Mouse (Mus musculus) embryonic facial prominence, embryonic 14.5 days (tissue): ENCODE measurements around the gene Slc22a6. TPM values are rescaled to one million over a fixed set of nuclear protein-coding genes. Genes with fewer than 3 reads are reported as not detected.
A peak's percentile ranks its signal among the peaks of the same experiment; 100 is the strongest.

Source experiments
- ATAC-seq: fragments of 200-750 bp; cut with Nextera tagmentation; 2 replicates; pipeline ENCODE4 v1.8.0; 2017; ENCODE audit warnings: low read depth, moderate number of reproducible peaks, moderate TSS enrichment
- DNase-seq: peaks from one replicate; pipeline ENCODE4 v3.0.0-alpha.2; 2015; ENCODE audit warnings: low spot score
- H3K27ac ChIP-seq: fragments of 300-500 bp; sonication (generic); replicated peaks from 2 replicates; pipeline ENCODE4 v1.5.1; 2014; ENCODE audit warnings: low read depth, mild to moderate bottlenecking, low read length, moderate library complexity
- H3K27me3 ChIP-seq: fragments of 300-500 bp; sonication (generic); replicated peaks from 2 replicates; pipeline ENCODE4 v1.6.1; 2014; ENCODE audit warnings: low read length; ENCODE audit not compliant: control insufficient read depth, insufficient read depth
- H3K36me3 ChIP-seq: fragments of 300-500 bp; sonication (generic); 2 replicates; pipeline ENCODE4 v1.6.1; 2014; ENCODE audit warnings: low read length, mixed read lengths; ENCODE audit not compliant: control insufficient read depth, insufficient read depth
- H3K4me1 ChIP-seq: fragments of 300-500 bp; sonication (generic); 2 replicates; pipeline ENCODE4 v1.6.1; 2014; ENCODE audit warnings: antibody characterized with exemption, low read length; ENCODE audit not compliant: control insufficient read depth, insufficient read depth
- H3K4me2 ChIP-seq: fragments of 300-500 bp; sonication (generic); 2 replicates; pipeline ENCODE4 v1.6.1; 2014; ENCODE audit warnings: low read depth, mild to moderate bottlenecking, low read length, moderate library complexity, mixed read lengths
- H3K4me3 ChIP-seq: fragments of 300-500 bp; sonication (generic); 2 replicates; pipeline ENCODE4 v1.5.1; 2014; ENCODE audit warnings: low read depth, mild to moderate bottlenecking, low read length
- H3K9ac ChIP-seq: fragments of 300-500 bp; sonication (generic); 2 replicates; pipeline ENCODE4 v1.6.1; 2014; ENCODE audit warnings: low read depth, mild to moderate bottlenecking, low read length, moderate library complexity, mixed read lengths
- H3K9me3 ChIP-seq: fragments of 300-500 bp; sonication (generic); 2 replicates; pipeline ENCODE4 v1.6.1; 2016; ENCODE audit warnings: low read length; ENCODE audit not compliant: control insufficient read depth
- WGBS: fragments of 180-500 bp; shearing (Covaris S2); extraction: QIAGEN DNeasy Blood & Tissue Kit; methylation state at CpG from one replicate; pipeline ENCODE4 v1.1.7; 2014; 5-methylcytosine and 5-hydroxymethylcytosine counted together
- polyA plus RNA-seq: library from polyadenylated mRNA; unstranded; fragments of >200 nt; fragmentation: Nextera tagmentation; extraction: Ambion mirVana; gene quantifications from 2 replicates; pipeline ENCODE4 v1.2.1, GENCODE M21; 2014

Slc22a6 gene
- polyA plus RNA-seq, result 0.67 and 1.1 TPM in 2 replicates

DNA sequence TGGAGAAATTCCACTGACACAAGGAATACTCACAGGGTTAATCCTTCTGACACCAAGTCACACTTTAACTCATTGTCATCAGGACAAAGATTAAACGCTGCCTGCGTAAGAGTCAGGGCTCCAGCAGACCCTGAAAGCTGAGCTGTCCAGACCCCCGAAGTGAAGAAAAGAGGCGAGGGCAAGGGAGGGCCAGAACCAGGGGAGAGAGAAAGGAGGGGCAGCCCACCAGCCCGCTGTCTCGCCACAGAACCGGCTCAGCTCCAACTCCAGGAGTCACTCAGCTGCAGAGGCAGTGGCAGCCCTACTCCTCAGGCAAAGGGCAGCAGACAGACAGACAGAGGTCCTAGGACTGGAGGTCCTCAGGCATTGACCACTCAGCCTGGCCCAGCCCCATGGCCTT, at the start of gene Slc22a6:
Gene Slc22a6 (plus strand): TSS at position 136 of the 400 bp plus-strand sequence.
- H3K27me3 ChIP-seq, result no peaks in the 10 kb centered on the region
- no peak within 1 kb of the TSS for H3K4me3 ChIP-seq
- no peak for ATAC-seq
- no peak within 1 kb of the TSS for H3K4me2 ChIP-seq
- H3K4me1 ChIP-seq, result no peaks in the 10 kb centered on the region
- no peak within 1 kb of the TSS for H3K27ac ChIP-seq
- WGBS, result 30% methylated on average over 7 of the region's 7 CpGs
- no peak for DNase-seq
- H3K9me3 ChIP-seq, result no peaks in the 10 kb centered on the region
- no peak within 1 kb of the TSS for H3K9ac ChIP-seq
- no peaks in the 10 kb centered on the region for H3K36me3 ChIP-seq

DNA sequence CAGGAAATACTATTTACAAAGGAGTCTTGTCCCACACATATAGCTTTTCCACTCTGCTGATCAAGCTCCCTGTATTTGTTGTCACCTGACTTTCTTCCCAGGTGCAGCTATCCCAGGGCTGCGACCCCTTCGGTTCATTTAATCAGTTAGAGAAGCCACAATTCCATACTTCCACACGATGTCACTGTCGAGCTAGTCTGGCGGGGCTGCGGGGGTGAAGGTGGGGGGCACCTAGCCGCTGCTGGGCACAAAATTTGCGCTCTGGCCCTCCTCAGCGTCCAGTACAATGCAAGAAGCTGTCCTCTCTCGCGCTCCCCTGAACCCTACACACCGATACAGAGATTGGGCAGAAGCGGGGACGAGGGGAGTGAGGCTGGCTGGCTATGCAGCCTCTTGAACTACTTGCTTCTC, 48.4 kb upstream of the Slc22a6 start:
- H3K27me3 ChIP-seq, result no peaks in the 10 kb centered on the region
- ATAC-seq, result peak; percentile 38; the same call in 1 of the 2 replicates
- H3K4me1 ChIP-seq, result no peaks in the 10 kb centered on the region
- H3K27ac ChIP-seq, result no peak overlapping the region
- H3K9ac ChIP-seq, result peak overlapping the region; percentile 55
- H3K36me3 ChIP-seq, result no peaks in the 10 kb centered on the region
- DNase-seq, result peak; percentile 34
- 2% methylated on average over 14 of the region's 14 CpGs for WGBS
- H3K9me3 ChIP-seq, result no peaks in the 10 kb centered on the region
- H3K4me2 ChIP-seq, result peak overlapping the region; percentile 61
- H3K4me3 ChIP-seq, result peak overlapping the region; percentile 28

DNA sequence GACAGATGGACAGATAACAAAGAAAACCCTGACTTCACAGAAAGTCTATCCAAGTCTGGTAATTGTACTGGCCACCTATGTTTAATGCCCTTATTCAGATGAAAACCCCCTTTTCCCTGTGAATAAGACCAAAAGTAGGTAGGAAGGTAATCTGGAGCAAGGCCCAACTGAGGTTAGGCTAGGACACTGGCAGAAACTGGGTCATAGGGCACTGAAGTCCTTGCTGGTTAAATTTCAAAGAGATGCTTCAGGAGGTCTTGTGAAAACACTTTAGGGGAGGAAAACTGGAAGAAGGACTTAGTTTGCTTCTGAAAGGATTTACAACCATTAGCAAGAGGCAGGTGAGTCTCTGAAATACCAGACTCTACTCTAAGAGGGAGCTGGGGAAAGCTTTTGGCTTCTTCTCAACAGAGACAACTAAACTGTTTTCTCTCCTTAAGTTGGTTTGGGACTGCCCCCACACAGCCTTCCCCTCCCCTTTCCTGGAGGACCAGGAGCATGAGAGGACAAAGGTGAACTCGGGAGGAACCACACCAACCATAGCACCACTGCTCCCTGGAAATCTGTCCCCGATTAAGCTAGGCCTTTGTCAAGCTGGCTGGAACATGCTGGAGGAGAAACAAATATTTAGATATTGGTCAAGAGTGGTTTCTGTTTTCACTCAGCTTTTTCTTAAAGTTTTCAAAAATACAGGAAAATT, 47.3 kb upstream of the Slc22a6 start:
- 48% methylated on average over 2 of the region's 2 CpGs for WGBS
- DNase-seq (no peak), ATAC-seq (no peak)
- Histone ChIP-seq H3K4me1 (no peaks in the 10 kb centered on the region), H3K27me3 (no peaks in the 10 kb centered on the region), H3K4me2 (no peak overlapping the region), H3K36me3 (no peaks in the 10 kb centered on the region), H3K9me3 (no peaks in the 10 kb centered on the region), H3K9ac (peak overlapping the region; percentile 55; the same call in 1 of the 2 replicates), H3K4me3 (no peak overlapping the region), H3K27ac (no peak overlapping the region)

DNA sequence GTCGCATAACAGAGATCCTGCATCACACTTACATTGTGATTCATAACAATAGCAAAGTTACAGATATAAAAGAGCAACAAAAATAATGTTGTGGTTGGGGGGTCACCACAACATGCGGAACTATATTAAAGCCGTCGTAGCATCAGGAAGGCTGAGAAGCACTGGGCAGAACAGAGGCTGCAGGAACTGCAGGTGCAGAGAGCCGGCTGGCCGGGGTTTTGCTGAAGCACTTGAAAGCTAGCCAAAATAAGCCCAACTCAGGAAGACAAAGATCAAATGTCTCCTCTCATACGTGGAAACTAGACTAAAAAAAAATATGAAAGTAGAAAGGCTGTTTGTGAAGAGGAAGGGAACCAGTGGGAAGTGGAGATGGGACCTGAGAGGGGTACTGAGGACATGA, 46.1 kb upstream of the Slc22a6 start:
- ATAC-seq (no peak), DNase-seq (peak; percentile 62)
- Histone ChIP-seq H3K36me3 (no peaks in the 10 kb centered on the region), H3K9ac (no peak overlapping the region), H3K9me3 (no peaks in the 10 kb centered on the region), H3K27ac (no peak overlapping the region), H3K4me1 (no peaks in the 10 kb centered on the region), H3K27me3 (no peaks in the 10 kb centered on the region), H3K4me2 (no peak overlapping the region), H3K4me3 (no peak overlapping the region)
- WGBS, result 46% methylated on average over 7 of the region's 7 CpGs

DNA sequence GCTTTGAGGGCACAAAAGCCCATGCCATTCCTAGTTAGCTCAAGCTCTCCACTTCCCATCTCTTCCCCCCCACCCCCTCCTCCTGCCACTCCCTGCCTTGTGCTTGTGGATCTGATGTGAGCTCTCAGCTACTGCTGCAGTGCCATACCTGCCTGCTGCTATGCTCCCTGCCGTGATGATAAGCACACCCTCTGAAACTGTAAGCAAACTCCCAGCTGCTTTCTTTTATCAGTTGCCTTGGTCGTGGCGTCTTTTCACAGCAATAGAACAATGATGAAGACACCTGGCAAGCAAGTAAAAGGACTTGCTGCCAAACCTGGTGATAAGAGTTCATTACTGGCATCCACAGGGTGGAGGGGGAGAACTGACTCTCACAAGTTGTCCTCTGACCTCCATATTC, 45.4 kb upstream of the Slc22a6 start:
- Histone ChIP-seq H3K27ac (no peak overlapping the region), H3K4me2 (no peak overlapping the region), H3K4me3 (no peak overlapping the region), H3K27me3 (no peaks in the 10 kb centered on the region), H3K9ac (no peak overlapping the region), H3K36me3 (no peaks in the 10 kb centered on the region), H3K9me3 (no peaks in the 10 kb centered on the region), H3K4me1 (no peaks in the 10 kb centered on the region)
- DNase-seq, result no peak
- 39% methylated on average over 3 of the region's 3 CpGs for whole genome bisulfite sequencing
- ATAC-seq, result no peak

DNA sequence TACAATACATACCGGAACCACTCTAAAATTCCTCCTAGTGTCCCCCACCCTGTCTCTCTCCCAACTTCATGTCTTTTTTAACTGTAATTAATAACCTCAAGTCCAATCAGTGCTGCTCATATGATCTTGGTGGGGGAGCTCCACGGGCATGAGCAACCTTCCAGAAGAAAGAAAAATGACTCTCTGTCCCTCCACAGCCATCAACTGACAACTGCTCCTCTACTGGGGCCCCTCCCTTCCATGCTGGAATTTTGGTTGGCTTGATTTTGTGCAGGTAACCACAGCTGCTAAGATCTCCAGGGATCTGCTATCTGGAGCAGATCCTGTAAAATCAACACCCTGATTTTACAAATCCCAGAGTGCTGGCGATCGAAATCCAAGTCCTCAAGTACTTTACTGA, 40.4 kb upstream of the Slc22a6 start:
- no peaks in the 10 kb centered on the region for H3K36me3 ChIP-seq
- H3K4me2 ChIP-seq, result no peak overlapping the region
- H3K27ac ChIP-seq, result no peak overlapping the region
- no peaks in the 10 kb centered on the region for H3K27me3 ChIP-seq
- H3K9me3 ChIP-seq, result no peaks in the 10 kb centered on the region
- H3K9ac ChIP-seq, result 0 out of 2 replicates have a peak overlapping the region, but pooled peaks have one; percentile 25
- no peaks in the 10 kb centered on the region for H3K4me1 ChIP-seq
- 68% methylated on average over 4 of the region's 4 CpGs for WGBS
- DNase-seq (no peak), ATAC-seq (no peak)
- H3K4me3 ChIP-seq, result no peak overlapping the region

DNA sequence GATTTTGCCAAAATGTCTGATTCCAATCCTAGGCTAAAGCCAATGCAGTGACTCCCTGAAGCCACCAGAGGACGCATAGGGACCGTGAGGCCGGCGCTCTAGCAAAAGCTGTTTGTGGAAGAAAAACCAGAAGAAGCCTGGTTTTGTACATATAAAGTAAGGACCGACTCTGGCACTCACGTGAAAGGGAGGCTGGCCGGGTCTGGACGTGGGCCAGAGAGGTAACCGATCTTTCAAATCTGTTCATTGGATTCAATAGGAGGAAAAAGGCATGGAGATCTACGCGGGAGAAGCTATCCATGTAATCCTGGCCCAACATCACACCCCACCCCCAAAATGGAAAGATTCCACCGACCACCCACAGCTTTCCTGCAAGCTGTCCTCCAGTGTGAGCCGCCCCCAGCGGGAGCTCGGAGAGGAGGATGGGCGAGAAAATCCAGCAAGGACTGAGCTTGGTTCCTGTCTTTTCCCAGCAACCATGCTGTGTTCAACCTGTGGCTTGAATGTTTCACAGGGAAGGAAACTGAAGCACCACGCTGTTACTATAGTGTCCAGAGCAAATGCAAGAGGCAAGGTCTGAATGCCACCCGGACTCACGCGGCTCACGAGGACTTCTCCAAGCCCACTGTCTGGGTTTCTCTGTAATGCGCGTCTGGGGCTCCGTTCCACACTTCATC, 39.4 kb upstream of the Slc22a6 start:
- WGBS, result 4% methylated on average over 24 of the region's 24 CpGs
- H3K27ac ChIP-seq, result 0 out of 2 replicates have a peak overlapping the region, but pooled peaks have one; percentile 11
- no peaks in the 10 kb centered on the region for H3K9me3 ChIP-seq
- H3K4me1 ChIP-seq, result no peaks in the 10 kb centered on the region
- H3K9ac ChIP-seq, result peak overlapping the region; percentile 50
- H3K27me3 ChIP-seq, result no peaks in the 10 kb centered on the region
- H3K36me3 ChIP-seq, result no peaks in the 10 kb centered on the region
- DNase-seq (peak; percentile 90), ATAC-seq (peak; percentile 79)
- H3K4me2 ChIP-seq, result peak overlapping the region; percentile 62
- H3K4me3 ChIP-seq, result peak overlapping the region; percentile 35

DNA sequence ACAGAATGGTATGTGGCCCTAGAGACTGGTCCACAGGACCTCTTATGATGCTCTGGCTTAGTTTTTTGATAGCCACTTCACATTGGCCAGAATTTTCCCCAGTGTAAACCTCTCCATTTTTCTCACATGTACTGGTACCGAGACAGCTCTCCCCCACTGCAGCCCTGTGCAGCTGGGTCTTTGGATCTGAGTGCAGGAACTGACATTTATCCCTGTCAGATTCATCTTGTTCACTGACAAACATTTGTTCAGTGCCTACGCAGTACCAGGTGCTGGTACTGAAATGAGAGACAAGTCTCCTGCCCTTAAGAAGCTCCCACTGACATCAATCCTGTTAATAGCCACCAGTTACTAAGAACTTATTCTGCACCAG, 38.9 kb upstream of the Slc22a6 start:
- ATAC-seq, result no peak
- Histone ChIP-seq H3K36me3 (no peaks in the 10 kb centered on the region), H3K4me3 (peak overlapping the region; percentile 35; the same call in 1 of the 2 replicates), H3K9me3 (no peaks in the 10 kb centered on the region), H3K4me2 (peak overlapping the region; percentile 62), H3K27me3 (no peaks in the 10 kb centered on the region), H3K9ac (peak overlapping the region; percentile 50), H3K27ac (0 out of 2 replicates have a peak overlapping the region, but pooled peaks have one; percentile 11), H3K4me1 (no peaks in the 10 kb centered on the region)
- DNase-seq, result no peak
- WGBS, result 61% methylated on average over 2 of the region's 2 CpGs
